Mouse (Mus musculus) layer of hippocampus, postnatal 36 days (tissue): Measurements from ENCODE around the gene Olfr318. TPM values are rescaled to one million over a fixed set of nuclear protein-coding genes. Genes with fewer than 3 reads are reported as not detected.
"Not testable (repeated sequence)": the region's sequence is repeated elsewhere in the genome, so short reads cannot be mapped to it uniquely, and the experiment has no call there.

ENCODE experiments used
- DNase-seq, 2 experiments: peaks; one replicate each; pipeline ENCODE4 v3.0.0; 2022
- total RNA-seq, 2 experiments: library from RNA; stranded (reverse); gene quantifications; 2 replicates each; pipeline ENCODE4 v1.2.3; 2021

The Olfr318 gene
- not detected for total RNA-seq

- no peak for DNase-seq
Observed at GRCm38 (mm10) chr11:58723914-58724313, at the start of gene Olfr318. Olfr318 (minus strand) TSS chr11:58724014.

GRCm38 (mm10) chr11:58772888-58773287 is 49.1 kb upstream of the Olfr318 start, which contains the start of gene Olfr315:
Olfr315 (plus strand) TSS chr11:58773188.
- DNase-seq: no peak

GRCm38 (mm10) chr11:58752434-58752833 is 28.6 kb upstream of the Olfr318 start, which contains the start of gene Olfr316:
Olfr316 (plus strand) TSS chr11:58752734.
- DNase-seq: no peak

GRCm38 (mm10) chr11:58751096-58751495 is 27.3 kb upstream of the Olfr318 start:
- DNase-seq: peak; percentile 12 to 13

- no peak for DNase-seq
Observed at GRCm38 (mm10) chr11:58738792-58739262, 15.0 kb upstream of the Olfr318 start, which contains the start of gene Olfr317. Olfr317 (minus strand) TSS chr11:58739212.

- peak; percentile 27 to 37 for DNase-seq
Observed at GRCm38 (mm10) chr11:58733372-58733771, 9.6 kb upstream of the Olfr318 start.

- DNase-seq: not testable (repeated sequence)
Observed at GRCm38 (mm10) chr11:58727896-58728650, 4.3 kb upstream of the Olfr318 start.

- no peak for DNase-seq
Observed at GRCm38 (mm10) chr11:58719701-58720100, 4.1 kb downstream of the Olfr318 start.

GRCm38 (mm10) chr11:58717723-58718122 is 6.1 kb downstream of the Olfr318 start:
- DNase-seq: not testable (repeated sequence)

- no peak for DNase-seq
Observed at GRCm38 (mm10) chr11:58709086-58709485, 14.7 kb downstream of the Olfr318 start.

GRCm38 (mm10) chr11:58698862-58699261 is 25.0 kb downstream of the Olfr318 start, which contains the start of gene Olfr319:
Olfr319 (plus strand) TSS chr11:58699162.
- DNase-seq: no peak

GRCm38 (mm10) chr11:58680799-58681198 is 43.0 kb downstream of the Olfr318 start, which contains the start of gene Olfr320:
Olfr320 (plus strand) TSS chr11:58681099.
- DNase-seq: no peak

- DNase-seq: no peak
Observed at GRCm38 (mm10) chr11:58671825-58672224, 52.0 kb downstream of the Olfr318 start.

- DNase-seq: no peak
Observed at GRCm38 (mm10) chr11:58669252-58669651, 54.6 kb downstream of the Olfr318 start.

Other genes starting within 250 kb of the Olfr318 start
- not detected for gene Olfr332, start 231.5 kb downstream of the Olfr318 start, total RNA-seq
- gene Olfr331, start 221.4 kb downstream of the Olfr318 start, total RNA-seq: not detected
- not detected for gene Olfr330, start 189.2 kb downstream of the Olfr318 start, total RNA-seq
- not detected for gene Olfr329-ps, start 177.6 kb downstream of the Olfr318 start, total RNA-seq
- gene Olfr328, start 168.4 kb downstream of the Olfr318 start, total RNA-seq: under 1 TPM in 1 of 2 experiments, not detected in 1; 0.15 TPM
- not detected for gene Olfr224, start 153.5 kb downstream of the Olfr318 start, total RNA-seq
- not detected for gene Olfr325, start 146.3 kb downstream of the Olfr318 start, total RNA-seq
- gene Olfr324, start 128.9 kb downstream of the Olfr318 start, total RNA-seq: not detected
- gene 2210407C18Rik, start 107.9 kb downstream of the Olfr318 start, total RNA-seq: not detected
- gene Olfr323, start 93.5 kb downstream of the Olfr318 start, total RNA-seq: not detected
- gene Trim58, start 83.5 kb downstream of the Olfr318 start, total RNA-seq: not detected
- gene Olfr322, start 65.2 kb downstream of the Olfr318 start, total RNA-seq: not detected
- gene Olfr320, start 42.9 kb downstream of the Olfr318 start, total RNA-seq: not detected
- not detected for gene Olfr319, start 24.9 kb downstream of the Olfr318 start, total RNA-seq
- gene Olfr317, start 15.2 kb upstream of the Olfr318 start, total RNA-seq: under 1 TPM in 1 of 2 experiments, not detected in 1; 0.20 TPM
- gene Olfr316, start 28.7 kb upstream of the Olfr318 start, total RNA-seq: under 1 TPM; 0.45 to 0.48 TPM
- not detected for gene Olfr315, start 49.2 kb upstream of the Olfr318 start, total RNA-seq
- not detected for gene Olfr314, start 58.9 kb upstream of the Olfr318 start, total RNA-seq
- gene Fam183b, start 77.9 kb upstream of the Olfr318 start, total RNA-seq: 1 to 10 TPM; 5.9 to 7.5 TPM
- gene Olfr313, start 91.0 kb upstream of the Olfr318 start, total RNA-seq: not detected
- gene Olfr312, start 105.2 kb upstream of the Olfr318 start, total RNA-seq: not detected
- not detected for gene Olfr311, start 115.2 kb upstream of the Olfr318 start, total RNA-seq
- gene Gm12258, start 123.1 kb upstream of the Olfr318 start, total RNA-seq: 10 to 100 TPM; 19.3 to 20.0 TPM
- 10 to 100 TPM in 1 of 2 experiments, 1 to 10 TPM in 1; 9.7 to 12.2 TPM for gene 2810021J22Rik, start 143.2 kb upstream of the Olfr318 start, total RNA-seq
- gene Zfp39, start 180.2 kb upstream of the Olfr318 start, total RNA-seq: 1 to 10 TPM; 8.4 to 9.2 TPM
- gene Btnl10, start 193.9 kb upstream of the Olfr318 start, total RNA-seq: under 1 TPM in 1 of 2 experiments, not detected in 1; 0.12 TPM
- 100 to 1,000 TPM; 478 to 523 TPM for gene Rnf187, start 214.9 kb upstream of the Olfr318 start, total RNA-seq
- 10 to 100 TPM; 88.8 to 93.5 TPM for gene Hist3h2ba, start 224.9 kb upstream of the Olfr318 start, total RNA-seq
- 10 to 100 TPM; 73.2 to 83.2 TPM for gene Hist3h2a, start 230.7 kb upstream of the Olfr318 start, total RNA-seq
- 1 to 10 TPM; 5.6 to 6.2 TPM for gene Trim17, start 230.7 kb upstream of the Olfr318 start, total RNA-seq